Mouse (Mus musculus): ENCODE measurements at regions not wholly inside any gene's neighbourhood (a gene's known extent, or its start where the extent isn't known, plus 50 kb on each side); places are given as distances from the start of the nearest gene placed in this dataset.
A peak's percentile ranks its signal among the peaks of the same experiment; 100 is the strongest.

DNA sequence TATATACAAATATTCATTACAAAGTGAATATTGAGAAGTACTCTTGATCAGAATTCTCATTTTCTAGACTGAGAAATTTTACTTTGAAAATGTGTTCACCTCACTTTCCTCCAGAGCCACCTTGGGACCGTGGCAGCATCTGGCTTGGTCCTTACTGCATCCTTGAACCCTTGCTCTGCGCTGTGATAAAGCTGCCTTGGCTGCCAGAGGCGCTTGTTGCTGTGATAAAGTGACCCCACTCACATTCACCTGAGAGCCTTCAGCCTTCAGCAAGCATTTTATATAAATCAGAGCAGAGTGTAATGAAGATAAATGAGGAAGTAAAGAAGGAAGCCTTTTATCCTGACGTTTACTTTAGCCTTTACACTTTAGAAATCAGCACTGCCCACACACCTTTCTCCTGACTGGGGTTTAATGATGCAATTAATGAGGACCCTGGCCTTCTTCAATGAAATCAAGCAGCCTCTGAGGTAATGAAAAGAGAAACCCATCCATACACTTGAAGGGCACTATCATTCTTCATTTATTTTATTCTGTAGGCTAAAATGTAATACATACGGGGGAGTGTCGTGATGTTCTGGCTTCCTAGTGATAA, 532.8 kb downstream of the Rfpl4b start:
- DNase-seq (ENCODE audit: low spot score in 2 of 2), result no peak

- DNase-seq (ENCODE audit: low spot score in 2 of 2), result peak in 1 of 2 experiments; percentile 4
These were observed 552.4 kb downstream of the Rfpl4b start for GRCm38 (mm10) chr10:38269136-38269535.

DNA sequence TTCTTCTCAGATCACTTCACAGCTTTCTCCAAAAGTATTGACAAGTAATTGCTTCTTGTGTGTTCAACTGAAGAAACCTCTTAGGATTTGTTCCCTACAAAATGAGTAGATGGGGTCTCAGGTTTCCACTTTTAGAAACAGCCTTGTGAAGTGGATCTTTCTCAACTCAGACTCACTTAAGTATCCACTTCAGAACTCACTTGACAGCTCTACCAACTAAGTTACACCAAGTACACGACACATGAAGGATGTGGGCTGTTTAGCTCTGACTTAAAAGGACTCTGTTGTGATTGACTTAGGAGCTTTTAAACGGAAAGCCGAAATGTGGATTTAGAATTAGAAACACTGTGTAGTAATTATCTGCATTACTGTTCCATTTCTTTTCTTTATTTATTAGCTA, 556.0 kb downstream of the Rfpl4b start:
- DNase-seq (ENCODE audit: low spot score in 2 of 2), result no peak

- DNase-seq (ENCODE audit: low spot score in 2 of 2), result no peak
These were observed 574.8 kb downstream of the Rfpl4b start for GRCm38 (mm10) chr10:38246821-38247220.

Data from thymus, postnatal 10 days (tissue).